Mouse (Mus musculus) heart, postnatal 14 days (tissue): ENCODE data around the gene Negr1. TPM values are rescaled to one million over a fixed set of nuclear protein-coding genes. Genes with fewer than 3 reads are reported as not detected.

Source experiments
- DNase-seq, 2 experiments: peaks; one replicate each; pipeline ENCODE4 v3.0.0; 2021 to 2022
- intact Hi-C: fragments of 180-260 bp; cut with DNase I; formaldehyde crosslinking; loops from one replicate; pipeline ENCODE4 v1.15.1; 2025
- total RNA-seq, 2 experiments: library from RNA; stranded (reverse); gene quantifications; 2 replicates each; pipeline ENCODE4 v1.2.3; 2021

The Negr1 gene
- total RNA-seq, 2 experiments from 2014 or later, result 1.5 to 3.4 TPM

DNA sequence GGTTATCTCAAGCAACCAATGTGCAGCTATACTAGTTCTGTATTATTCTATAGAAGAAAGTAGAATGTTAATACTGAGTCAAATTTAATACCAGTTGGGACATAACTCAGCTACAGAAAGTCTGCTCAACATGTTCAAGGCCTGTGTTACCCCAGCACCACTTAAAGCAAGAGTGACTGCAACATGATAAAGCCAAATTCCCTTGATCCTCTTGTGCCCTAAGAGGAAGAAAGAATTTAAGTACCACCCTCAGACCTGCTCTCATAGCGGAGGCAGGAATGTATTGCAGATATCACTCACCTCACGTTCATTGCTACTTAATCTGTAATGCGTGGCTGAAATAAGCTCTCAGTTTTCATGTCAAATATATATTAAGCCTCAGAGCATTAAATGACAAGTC, 631.5 kb downstream of the Negr1 start:
- intact Hi-C loops, result no loop called here
- DNase-seq, result no peak

DNA sequence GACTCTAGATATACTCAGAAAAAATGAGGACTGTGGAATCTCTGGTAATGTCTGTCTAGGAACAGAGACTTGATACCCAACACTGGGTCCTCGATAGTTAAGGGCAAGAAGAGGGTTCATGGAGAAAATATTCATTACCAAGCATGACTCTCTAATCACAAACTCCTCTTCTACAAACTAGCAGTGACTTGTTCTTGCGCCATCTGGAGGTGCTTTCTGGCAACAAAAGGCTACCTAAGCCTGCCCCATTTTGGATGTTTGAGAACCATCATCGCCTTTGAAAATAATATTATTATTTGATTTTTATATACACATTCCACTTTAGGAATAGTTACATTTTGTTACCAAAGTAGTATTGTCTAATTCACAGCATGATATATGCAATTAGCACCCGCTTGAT, 637.1 kb downstream of the Negr1 start:
- intact Hi-C loops, result no loop called here
- no peak for DNase-seq

DNA sequence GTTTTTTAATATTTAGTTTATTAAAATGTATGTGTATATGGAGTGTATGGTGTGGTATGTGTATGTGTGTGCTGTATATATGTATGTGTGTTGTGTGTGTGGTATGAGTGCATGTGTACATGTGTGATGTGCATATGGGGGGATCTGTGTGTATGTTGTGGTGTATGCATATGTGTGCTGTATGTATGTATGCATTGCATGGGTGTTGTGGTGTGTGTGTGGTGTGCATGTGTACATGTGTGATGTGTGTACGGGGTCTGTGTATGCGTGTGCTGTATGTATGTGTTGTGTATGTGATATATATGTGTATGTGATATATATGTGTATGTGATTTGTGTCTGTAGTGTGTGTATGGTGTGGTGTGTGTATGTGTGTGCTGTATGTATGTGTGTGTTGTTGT, 640.1 kb downstream of the Negr1 start:
- DNase-seq, result no peak
- intact Hi-C loops, result no loop called here

DNA sequence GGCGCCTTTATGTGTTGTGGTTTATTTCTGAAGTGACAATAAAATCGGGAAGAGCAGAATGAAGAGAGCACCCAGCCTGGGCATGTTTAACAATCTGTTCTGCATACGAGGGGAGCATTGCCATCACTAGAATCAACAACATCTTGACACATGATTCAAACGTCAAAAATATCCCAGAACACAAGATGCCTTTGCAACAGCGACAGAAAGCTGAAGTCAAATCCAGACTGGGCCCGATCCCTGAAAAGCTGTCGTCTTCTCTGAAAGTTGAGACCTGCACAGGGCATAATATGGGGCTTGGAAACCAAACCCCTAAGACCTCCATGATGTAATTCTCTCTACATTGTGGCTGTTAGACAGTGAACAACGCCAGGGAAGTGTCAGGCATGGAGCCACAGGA, 642.0 kb downstream of the Negr1 start:
- no peak for DNase-seq
- intact Hi-C loops, result no loop called here

DNA sequence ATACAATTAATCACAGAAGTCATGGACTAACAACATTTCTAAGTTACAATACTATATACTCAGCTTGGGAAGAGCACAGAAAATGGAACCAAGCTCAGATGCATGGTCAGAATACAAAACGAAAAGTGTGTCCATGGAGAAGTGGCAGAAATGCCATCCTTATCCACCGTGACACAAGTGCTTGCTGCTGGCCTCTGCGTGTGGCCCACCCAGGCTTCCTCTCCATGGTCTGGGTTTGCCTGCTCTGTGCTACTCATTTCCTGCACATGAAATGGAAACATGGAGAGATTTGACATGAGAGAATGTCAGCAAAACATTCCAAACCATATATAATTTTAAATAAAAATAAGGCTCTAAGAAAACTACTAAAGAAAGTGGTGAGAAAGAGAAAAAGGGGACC, 645.2 kb downstream of the Negr1 start:
- DNase-seq, result no peak
- intact Hi-C loops, result no loop called here

DNA sequence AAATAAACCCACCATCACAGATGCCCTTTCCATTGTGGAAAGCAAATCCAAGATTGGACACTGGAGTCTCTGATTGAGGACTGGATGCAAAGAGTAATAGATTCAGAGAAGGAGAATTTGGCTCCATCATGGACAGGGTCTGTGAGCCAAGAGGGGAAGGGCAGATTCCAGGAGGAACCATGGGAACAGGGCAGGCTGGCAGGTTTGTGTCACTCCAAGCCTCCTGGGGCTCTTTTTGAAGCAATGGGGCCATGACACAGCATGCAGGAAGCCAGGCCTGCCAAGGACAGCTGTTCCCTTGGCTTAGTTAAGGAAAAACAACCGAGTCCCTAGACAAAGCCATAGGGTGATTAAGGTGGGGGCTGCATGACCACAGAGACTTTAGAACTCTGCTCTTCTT, 647.4 kb downstream of the Negr1 start:
- intact Hi-C loops, result no loop called here
- DNase-seq, result peak; percentile 18 to 35

DNA sequence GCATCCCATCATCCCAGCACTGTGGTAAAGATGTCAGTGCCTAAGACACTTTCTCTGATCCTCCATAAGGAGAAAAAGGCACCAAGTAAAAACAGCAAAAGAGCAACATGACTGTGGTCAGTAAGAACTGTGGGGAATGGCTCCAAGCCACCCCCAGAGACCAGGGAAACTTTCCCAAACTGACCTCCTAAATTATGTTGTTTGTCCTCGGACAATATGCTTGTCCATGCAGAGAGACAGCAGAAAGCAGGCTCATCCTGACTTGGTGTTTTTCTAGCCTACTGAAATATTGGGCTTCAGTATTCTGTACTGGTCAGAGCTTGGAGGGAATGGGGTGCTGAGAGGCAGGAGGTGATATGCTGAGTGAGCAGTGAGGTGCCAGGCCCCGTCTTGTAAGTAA, 647.8 kb downstream of the Negr1 start:
- no peak for DNase-seq

DNA sequence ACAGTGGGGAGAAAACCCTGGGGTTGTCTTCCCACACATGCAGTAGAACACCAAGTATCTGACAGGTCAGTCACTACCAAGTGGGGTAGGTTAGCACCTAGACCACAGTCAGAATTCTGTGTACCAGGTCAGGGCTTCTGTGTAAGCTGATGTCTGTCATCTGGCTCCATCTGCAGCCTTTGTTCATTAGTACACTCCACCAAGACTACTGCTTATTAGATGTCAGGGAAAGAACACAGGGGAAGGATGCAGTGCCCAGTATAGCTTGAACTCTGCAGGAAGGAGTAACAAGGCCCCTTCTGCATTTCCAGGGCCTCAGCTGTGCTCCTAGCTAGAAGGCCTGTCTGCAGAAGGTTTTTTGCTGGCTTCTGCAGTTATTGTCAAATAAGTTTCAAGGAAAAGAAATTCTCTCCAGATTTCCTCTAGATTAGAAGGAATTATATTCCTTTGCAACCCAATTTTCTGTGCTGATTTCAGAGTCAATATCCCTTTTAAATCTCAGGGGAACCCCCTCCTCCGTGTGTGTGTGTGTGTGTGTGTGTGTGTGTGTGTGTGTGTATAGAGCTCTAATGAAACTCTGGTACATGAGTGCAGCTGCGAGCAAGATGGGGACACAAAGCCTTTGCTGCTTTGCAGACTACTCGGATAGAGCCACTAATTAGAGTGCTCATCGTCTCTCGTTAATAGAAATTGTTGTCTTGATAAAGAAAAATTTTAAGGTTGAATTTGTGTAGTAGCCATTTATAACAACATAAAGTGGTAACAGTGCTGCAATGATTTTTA, 654.5 kb downstream of the Negr1 start:
- intact Hi-C loops, result no loop called here
- DNase-seq, result no peak

More for the DNA sequence above, 647.8 kb downstream of the Negr1 start:
- intact Hi-C loops, result no loop called here

DNA sequence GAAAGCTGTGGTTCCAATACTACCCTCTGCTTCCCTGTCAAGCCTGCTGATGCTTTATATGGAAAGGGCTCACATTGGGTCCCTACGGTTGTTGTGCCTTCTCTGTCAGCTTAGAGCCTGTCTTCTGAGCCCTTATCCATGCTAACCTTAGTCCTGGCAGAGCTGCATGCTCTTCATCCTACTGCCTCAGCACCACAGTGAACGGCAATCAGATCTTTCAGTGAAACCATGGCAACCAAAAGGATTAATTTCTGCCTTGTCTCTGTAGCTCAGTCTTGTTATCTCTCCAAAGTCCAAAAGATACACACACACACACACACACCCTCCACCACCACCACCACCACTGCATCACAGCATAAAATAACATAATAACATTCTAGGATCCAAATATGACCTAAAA, 656.2 kb downstream of the Negr1 start:
- no peak for DNase-seq
- intact Hi-C loops, result no loop called here

DNA sequence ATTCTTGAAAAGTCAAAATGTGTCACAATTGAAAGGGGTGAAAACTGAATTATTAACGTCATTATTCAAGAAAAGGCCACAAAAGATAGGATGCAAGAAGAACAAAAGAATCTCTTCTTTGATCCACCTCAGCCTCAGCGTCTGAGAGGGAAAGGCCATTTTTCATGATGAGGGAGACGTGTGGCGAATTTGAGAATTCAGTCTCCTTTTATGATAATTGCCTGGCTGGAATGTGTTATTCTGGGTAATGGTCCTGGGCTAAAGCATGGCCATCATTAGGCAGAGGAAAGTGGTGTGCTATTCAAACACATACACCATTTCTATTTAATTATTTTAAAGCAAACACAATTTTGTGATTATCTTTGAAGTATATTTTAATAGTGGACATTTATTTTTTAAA, 663.3 kb downstream of the Negr1 start:
- intact Hi-C loops, result no loop called here
- DNase-seq, result no peak

DNA sequence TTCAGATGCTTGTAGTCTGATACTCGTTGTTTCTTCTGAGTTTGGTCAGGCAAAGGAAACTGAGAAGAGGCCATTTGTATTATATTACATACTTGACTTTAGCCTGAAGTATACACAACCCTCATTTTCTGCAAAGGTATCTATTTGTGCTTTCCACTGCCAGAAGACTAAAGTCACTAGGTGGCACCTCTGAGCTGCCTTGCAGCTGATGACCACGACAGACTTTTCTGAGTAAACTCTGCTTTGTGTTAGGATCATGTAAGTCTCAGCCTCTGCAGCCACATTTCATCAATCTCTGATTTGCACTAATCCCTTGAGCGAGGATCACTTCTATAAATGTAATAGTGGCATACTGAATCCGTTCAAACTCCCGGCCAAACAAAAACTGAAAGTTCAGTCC, 671.1 kb downstream of the Negr1 start:
- peak; percentile 9 to 38 for DNase-seq
- intact Hi-C loops, result loop anchor here (2.0 kb wide), 2 partner anchors 218 to 288 kb away; no protein-coding TSS in a partner anchor

DNA sequence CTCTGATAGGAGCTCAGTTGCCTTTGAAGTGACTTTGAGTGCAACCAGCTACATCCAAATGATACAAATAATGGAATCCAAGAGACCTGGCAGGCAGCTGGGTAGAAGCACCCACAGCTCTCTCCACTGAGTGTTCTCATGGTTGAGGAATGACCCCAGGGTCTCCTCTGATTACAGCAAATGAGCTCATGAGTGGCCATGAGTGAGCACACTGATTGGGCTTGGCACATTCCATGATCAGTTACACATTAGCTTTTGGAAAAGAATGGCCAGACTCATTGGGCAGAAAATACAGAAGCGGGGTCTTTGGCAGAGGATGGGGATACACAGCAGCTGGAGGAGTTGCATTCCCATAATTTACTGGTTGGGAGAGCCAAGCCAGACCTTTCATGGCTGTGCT, 678.6 kb downstream of the Negr1 start:
- intact Hi-C loops, result no loop called here
- DNase-seq, result no peak

DNA sequence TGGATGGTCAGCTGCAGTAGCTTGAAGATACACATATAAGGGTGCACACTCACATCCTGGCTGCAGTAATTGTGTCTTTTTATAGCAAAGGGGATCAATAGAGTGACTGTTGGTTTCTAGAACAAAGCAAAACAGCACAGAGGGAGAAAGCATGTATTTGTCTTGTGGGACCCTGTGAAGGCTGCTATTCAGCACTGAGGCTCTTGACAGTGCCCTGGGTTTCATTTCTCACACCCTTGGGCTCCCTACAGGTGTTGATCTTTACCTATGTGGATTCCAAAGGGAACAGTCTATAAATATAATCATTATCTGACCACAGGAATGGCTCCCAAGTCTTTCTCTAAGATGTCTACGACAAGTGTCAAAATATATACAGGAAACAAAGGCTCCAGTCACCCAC, 693.9 kb downstream of the Negr1 start:
- DNase-seq, result no peak
- intact Hi-C loops, result no loop called here

DNA sequence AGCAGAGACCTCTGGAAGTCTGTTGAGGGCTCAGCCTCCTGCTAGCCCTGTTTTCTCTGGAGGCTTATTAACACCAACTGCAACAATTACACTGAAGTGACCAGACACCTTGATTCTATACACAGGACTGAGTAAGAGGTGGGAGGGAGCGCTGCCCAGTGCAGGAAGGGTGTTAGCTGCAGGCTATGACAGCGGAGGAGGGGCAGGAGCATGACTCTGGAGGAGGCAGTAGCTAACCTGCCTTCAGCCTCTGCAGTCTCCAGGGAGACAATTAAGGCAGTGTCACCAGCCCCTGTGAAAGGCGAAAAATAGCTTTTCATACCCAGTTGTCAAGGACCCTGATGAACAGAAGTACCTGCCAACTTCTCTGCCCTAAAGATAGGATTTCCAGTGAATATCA, 694.3 kb downstream of the Negr1 start:
- no peak for DNase-seq
- intact Hi-C loops, result no loop called here

DNA sequence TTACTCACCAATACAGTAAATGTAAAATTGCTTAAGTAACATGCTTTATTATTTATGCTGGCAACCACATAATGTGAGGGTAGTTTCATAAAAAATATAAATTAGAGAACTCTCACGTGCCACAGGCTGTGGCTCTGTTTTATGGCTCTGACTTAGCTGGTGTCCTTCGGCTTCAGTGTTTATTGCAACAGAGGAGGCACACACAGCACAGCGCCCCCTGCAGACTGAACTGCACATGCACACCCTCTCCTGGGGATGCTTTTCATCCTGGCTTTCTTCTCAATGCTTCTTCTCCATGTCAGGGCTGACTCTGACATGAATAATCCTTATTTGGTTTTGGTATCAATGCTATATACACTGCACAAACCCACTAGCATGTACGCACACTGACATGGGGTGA, 707.1 kb downstream of the Negr1 start:
- intact Hi-C loops, result no loop called here
- DNase-seq, result no peak

DNA sequence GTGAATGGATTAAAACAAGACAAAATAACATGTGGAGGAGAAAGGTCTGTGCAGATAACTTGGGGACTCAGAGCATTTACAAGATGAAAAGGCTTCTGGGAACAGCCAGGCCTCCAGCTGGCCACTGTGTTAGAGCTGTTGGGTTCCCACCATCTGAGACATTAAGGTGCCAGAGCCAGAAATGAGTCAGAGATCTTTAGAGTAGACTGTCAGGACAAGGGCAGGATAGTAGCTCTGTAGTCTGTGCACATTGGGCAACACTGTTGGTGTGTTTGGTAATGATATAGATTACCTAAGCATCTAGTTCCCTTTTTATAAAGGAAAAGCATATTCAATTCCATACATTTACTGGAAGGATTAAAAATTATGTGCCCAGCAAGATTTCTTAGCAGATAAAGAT, 710.8 kb downstream of the Negr1 start:
- intact Hi-C loops, result no loop called here
- no peak for DNase-seq

DNA sequence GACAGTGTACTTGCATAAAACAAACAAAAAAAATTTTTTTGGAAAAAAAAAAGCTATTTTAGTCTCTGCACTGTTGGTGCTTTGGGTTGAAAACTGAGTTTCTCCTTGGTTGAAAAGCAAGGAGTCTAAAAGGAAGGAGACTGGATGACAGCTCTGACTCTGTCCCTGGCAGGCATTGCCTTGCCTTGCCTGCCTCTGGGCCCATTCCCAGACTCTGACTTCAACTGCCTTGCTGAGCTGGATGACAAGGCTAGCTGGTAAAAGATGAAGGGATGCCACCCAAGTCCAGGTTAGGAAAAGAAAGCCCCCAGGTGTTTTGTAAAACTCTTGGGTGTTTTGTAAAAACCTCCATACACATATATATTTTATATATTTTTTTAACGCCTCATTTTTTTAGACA, 712.5 kb downstream of the Negr1 start:
- intact Hi-C loops, result no loop called here
- DNase-seq, result no peak

DNA sequence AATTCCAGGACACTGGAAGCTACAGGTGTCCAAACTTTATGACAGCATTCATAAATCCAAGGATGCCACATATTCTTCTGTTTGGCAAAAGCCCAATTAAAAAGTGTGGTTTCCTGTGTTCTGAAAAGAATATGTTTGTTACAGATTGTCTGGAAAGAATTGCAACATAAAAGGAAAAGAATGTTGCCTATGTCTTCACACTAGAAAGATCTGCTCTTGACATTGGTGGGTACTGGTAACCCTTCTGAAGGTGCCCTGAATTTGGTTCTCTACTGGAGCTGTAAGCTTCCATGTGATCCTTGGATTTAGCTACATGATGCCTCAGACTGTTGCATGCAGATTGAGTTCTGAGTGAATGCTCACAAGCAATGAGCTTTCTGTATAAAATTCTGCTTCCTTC, 718.1 kb downstream of the Negr1 start:
- intact Hi-C loops, result no loop called here
- DNase-seq, result no peak

DNA sequence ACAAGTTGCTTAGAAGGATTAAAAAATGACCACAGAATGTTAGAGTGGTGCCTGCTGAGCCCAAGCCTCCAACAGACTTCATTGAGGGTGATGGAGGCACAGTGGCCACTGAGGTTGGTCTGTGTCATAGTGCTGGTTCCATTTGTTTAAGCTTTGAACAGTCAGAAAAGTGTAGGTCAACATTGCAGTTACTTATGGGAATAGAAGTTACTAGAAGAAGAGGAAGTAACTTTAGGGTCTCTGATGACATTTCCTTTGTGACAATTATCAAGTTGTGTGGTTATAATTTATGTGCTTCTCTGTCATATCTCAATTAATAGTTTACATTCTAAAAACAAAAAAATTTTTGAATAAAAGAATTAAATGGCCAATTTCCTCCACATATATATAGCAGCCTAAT, 719.7 kb downstream of the Negr1 start:
- DNase-seq, result no peak
- intact Hi-C loops, result no loop called here

DNA sequence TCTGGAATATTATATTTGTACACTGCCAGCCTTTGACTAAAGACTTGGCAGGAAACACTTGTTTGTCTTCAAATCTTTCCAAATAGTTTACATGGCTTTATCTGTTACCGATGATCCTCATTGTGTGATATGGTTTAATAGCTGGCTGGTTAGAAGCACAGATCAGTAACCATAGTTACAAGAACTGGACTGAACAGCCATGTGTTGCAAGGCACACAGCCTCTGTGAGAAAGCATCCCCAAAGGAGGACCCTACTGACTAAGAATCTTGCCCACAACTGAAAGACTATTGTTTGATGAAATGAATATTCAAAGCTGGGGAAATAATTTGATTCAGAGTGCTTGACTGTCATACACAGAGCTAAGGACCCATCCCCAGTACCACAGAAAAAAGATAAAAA, 729.7 kb downstream of the Negr1 start:
- intact Hi-C loops, result no loop called here
- no peak for DNase-seq

DNA sequence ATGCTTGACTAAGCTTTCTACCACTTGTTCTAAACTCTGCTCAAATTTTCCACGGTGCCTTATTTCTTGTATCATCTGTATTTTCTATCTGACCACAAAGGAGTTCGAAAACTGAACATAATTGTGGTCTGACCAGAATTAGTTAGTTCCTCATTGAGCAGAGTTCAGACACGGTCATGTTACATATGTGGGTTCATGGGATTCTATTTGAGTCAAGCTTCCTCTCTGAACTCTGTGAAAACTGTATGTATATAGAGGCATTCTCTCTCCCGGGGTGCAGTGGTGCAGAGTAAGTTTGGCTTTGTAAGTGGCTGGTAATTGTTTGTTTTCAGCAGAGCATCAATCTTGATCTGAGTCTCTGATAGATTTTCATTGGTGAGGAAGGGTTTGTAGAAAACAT, 735.6 kb downstream of the Negr1 start:
- DNase-seq, result no peak
- intact Hi-C loops, result no loop called here

DNA sequence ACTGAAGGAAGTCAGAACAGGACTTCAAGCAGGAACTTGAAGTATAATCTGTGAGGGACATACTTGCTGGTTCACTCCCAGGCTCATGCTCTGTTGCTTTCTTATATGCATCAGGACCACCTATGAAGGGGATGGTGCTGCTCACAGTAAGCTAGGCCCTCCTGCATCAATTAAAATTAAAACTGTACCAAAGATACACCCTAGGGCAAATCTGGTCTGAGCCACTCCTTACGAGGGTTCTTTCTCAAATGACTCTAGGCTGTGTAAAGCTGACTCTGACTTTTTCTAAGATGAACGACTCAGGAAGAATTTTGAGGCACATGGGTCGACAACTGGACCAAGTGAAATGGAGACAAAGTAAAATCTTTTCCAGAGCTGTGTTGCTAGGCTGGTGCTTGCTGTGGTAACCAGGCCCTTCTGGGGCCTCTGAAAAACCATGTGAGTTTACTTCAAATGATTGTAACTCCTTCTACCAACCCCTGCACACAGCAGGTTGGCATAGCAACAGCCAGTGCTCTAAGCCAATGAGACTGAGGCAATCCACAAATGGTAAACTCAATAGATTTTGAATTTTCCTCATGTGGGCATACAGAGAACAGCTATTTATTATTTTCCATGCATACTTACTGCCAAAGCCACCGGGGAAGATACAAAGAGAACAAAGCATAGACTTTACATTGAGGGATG, 742.0 kb downstream of the Negr1 start:
- intact Hi-C loops, result no loop called here
- DNase-seq, result no peak
